Mouse (Mus musculus) cortical plate, adult 2 months (tissue): Measurements from ENCODE around the gene Il1rl1. TPM values are rescaled to one million over a fixed set of nuclear protein-coding genes. Genes with fewer than 3 reads are reported as not detected.
A peak's percentile ranks its signal among the peaks of the same experiment; 100 is the strongest.

Source experiments
- H3K27ac ChIP-seq: fragments of 200-500 bp; 2 replicates; pipeline ENCODE4 v1.5.1; 2012; ENCODE audit warnings: low read length, control low read depth, inconsistent platforms; ENCODE audit not compliant: insufficient read depth
- H3K4me1 ChIP-seq: fragments of 200-500 bp; 2 replicates; pipeline ENCODE4 v1.6.1; 2011; ENCODE audit warnings: low read length; ENCODE audit not compliant: control insufficient read depth, insufficient read depth
- H3K4me3 ChIP-seq: fragments of 200-500 bp; 2 replicates; pipeline ENCODE4 v1.5.1; 2011; ENCODE audit warnings: mild to moderate bottlenecking, low read length, control low read depth; ENCODE audit not compliant: insufficient read depth
- CTCF ChIP-seq: fragments of 200-500 bp; IDR thresholded peaks from 2 replicates; pipeline ENCODE4 v1.5.1; 2011; ENCODE audit warnings: mild to moderate bottlenecking, control low read depth, low read length; ENCODE audit not compliant: insufficient read depth; ENCODE audit errors: extremely low read depth
- POLR2A ChIP-seq: fragments of 200-500 bp; IDR thresholded peaks from 2 replicates; pipeline ENCODE4 v1.6.1; 2011; ENCODE audit warnings: mild to moderate bottlenecking, low read length, control low read depth; ENCODE audit not compliant: insufficient read depth; ENCODE audit errors: extremely low read depth
- polyA plus RNA-seq: library from polyadenylated mRNA; depleted of rRNA; stranded (reverse); fragments of >200 nt; gene quantifications from 2 replicates; pipeline ENCODE4 v1.2.3, GENCODE M21; 2012; rRNA removed

The Il1rl1 gene
- 0.08 and 0.13 TPM in 2 replicates for polyA plus RNA-seq

- H3K4me3 ChIP-seq, result no peak within 1 kb of the TSS
These were observed at the start of gene Il1rl1 for GRCm38 (mm10) chr1:40428910-40429675. Gene Il1rl1 (plus strand): TSS chr1:40429570.

GRCm38 (mm10) chr1:40380111-40380510 is 49.3 kb upstream of the Il1rl1 start:
- Histone ChIP-seq H3K27ac (no peak overlapping the region), H3K4me3 (no peak overlapping the region), H3K4me1 (no peaks in the 10 kb centered on the region)
- TF ChIP-seq CTCF (peak; percentile 60; the same call in 1 of the 2 replicates), POLR2A (no peak)

More at GRCm38 (mm10) chr1:40428910-40429675, at the start of gene Il1rl1:
- H3K4me1 ChIP-seq, result no peaks in the 10 kb centered on the region
- TF ChIP-seq POLR2A (no peak), CTCF (no peak)
- no peak within 1 kb of the TSS for H3K27ac ChIP-seq

- H3K4me3 ChIP-seq, result no peak overlapping the region
- no peak for TF ChIP-seq CTCF
- TF ChIP-seq POLR2A, result no peak
- no peak overlapping the region for H3K27ac ChIP-seq
- H3K4me1 ChIP-seq, result no peaks in the 10 kb centered on the region
These were observed 48.4 kb upstream of the Il1rl1 start for GRCm38 (mm10) chr1:40380990-40381389.

- no peak overlapping the region for H3K27ac ChIP-seq
- TF ChIP-seq CTCF (no peak), POLR2A (no peak)
- H3K4me3 ChIP-seq, result no peak overlapping the region
- H3K4me1 ChIP-seq, result no peaks in the 10 kb centered on the region
These were observed 46.5 kb upstream of the Il1rl1 start for GRCm38 (mm10) chr1:40382841-40383240.

- H3K4me3 ChIP-seq, result no peak overlapping the region
- H3K4me1 ChIP-seq, result no peaks in the 10 kb centered on the region
- TF ChIP-seq POLR2A (no peak), CTCF (no peak)
- no peak overlapping the region for H3K27ac ChIP-seq
These were observed 44.3 kb upstream of the Il1rl1 start for GRCm38 (mm10) chr1:40384931-40385545.

GRCm38 (mm10) chr1:40391374-40391773 is 38.0 kb upstream of the Il1rl1 start:
- TF ChIP-seq CTCF, result no peak
- TF ChIP-seq POLR2A, result no peak
- Histone ChIP-seq H3K27ac (no peak overlapping the region), H3K4me3 (no peak overlapping the region), H3K4me1 (no peaks in the 10 kb centered on the region)

- Histone ChIP-seq H3K4me3 (no peak overlapping the region), H3K27ac (no peak overlapping the region), H3K4me1 (no peaks in the 10 kb centered on the region)
- TF ChIP-seq POLR2A (no peak), CTCF (no peak)
These were observed 36.8 kb upstream of the Il1rl1 start for GRCm38 (mm10) chr1:40392535-40392934.

GRCm38 (mm10) chr1:40393214-40393613 is 36.2 kb upstream of the Il1rl1 start:
- no peak overlapping the region for H3K27ac ChIP-seq
- TF ChIP-seq CTCF, result no peak
- TF ChIP-seq POLR2A, result no peak
- H3K4me3 ChIP-seq, result no peak overlapping the region
- H3K4me1 ChIP-seq, result no peaks in the 10 kb centered on the region

GRCm38 (mm10) chr1:40399639-40400038 is 29.7 kb upstream of the Il1rl1 start:
- no peak overlapping the region for H3K27ac ChIP-seq
- no peak for TF ChIP-seq CTCF
- TF ChIP-seq POLR2A, result no peak

GRCm38 (mm10) chr1:40404682-40405081 is 24.7 kb upstream of the Il1rl1 start:
- Histone ChIP-seq H3K27ac (no peak overlapping the region), H3K4me1 (peaks cover 2% of the 10 kb centered on the region), H3K4me3 (no peak overlapping the region)
- TF ChIP-seq CTCF (no peak), POLR2A (no peak)

More at GRCm38 (mm10) chr1:40399639-40400038, 29.7 kb upstream of the Il1rl1 start:
- H3K4me3 ChIP-seq, result no peak overlapping the region
- no peaks in the 10 kb centered on the region; the same call in none of the 2 replicates for H3K4me1 ChIP-seq
